Mouse (Mus musculus): Measurements from ENCODE around the gene Gm9964.

The Gm9964 gene

GRCm38 (mm10) chr11:79253542-79254390 lies 42.9 kb downstream of the Gm9964 start:
- peak; percentile 60 to 63 for DNase-seq (ENCODE audit: low spot score in 2 of 2)

DNA sequence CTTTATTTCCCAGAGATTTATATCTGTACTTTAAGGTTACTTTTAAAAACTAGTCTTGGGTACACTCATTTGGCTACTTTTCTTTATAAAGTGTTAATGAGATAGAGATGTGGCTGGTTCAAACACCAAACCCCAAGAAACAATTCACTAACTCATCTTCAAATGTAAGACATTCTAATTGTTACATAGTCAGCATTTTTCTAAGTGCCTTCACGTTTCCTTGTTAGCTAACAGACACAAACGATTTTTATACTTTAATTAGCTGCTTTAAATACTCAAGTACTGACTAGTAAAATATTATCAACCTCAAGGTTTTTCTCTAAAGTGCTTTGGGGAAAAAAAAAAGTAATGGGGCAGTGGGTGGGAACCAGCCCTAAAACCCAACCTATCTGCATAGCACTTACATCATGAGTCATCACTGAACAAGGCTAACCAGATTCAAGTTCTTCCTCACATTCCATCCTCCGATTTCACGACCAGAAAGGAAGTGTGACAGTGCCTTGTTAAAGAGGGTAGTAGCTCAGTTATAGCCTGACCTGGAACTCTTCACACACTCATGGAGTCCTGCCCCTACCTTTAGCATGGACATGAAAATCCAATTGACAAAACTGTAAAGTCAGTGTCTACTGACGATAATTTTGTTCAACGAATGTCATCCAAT lies 43.7 kb downstream of the Gm9964 start:
- DNase-seq (ENCODE audit: low spot score in 2 of 2), result no peak

Measured in right cerebral cortex, postnatal 10 days (tissue).